Mouse (Mus musculus) heart, postnatal 14 days (tissue): ENCODE measurements around the gene Gli1. TPM values are rescaled to one million over a fixed set of nuclear protein-coding genes. Genes with fewer than 3 reads are reported as not detected.

Experiments used
- DNase-seq, 2 experiments: peaks; one replicate each; pipeline ENCODE4 v3.0.0; 2021 to 2022
- intact Hi-C: fragments of 180-260 bp; cut with DNase I; formaldehyde crosslinking; loops from one replicate; pipeline ENCODE4 v1.15.1; 2025
- total RNA-seq, 2 experiments: library from RNA; stranded (reverse); gene quantifications; 2 replicates each; pipeline ENCODE4 v1.2.3; 2021

Gene Gli1
- total RNA-seq, 2 experiments from 2014 or later: 1.4 to 2.4 TPM

DNA sequence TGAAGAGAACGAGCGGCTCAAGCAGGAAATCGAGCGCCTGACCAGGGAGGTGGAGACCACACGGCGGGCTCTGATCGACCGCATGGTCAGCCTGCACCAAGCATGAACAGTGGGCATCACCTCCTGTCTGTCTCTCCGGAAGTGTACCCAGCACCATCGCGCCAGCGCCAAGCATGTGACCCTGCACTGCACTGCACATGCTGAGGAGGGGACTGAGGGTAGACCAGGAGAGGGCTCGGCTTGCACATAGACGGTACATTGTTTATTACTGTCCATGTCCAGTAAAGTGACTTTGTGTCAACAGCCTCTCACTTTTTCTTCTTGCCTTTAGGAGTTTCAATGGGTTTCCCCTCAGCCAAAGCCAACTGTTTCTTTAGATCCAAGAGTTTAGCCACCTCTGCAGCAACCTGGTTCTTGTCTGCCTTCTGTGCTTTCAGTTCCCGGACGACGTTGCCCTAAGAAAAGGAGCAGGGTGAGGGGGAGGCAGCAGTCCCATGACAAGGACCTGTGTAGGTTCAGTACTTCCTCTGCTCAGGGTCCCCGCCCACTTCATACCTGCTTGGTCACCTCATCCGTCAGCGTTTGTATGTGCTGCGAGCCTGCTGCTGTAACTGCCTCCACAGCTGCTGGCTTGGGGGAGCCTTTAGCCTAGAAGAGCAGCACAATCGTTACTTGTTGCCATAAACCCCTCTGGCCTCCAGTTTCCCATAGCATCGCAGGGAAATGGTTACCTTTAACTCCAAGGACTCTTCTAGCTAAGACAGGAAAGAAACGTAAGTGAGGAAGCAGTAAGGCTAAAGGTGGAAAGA is 45.6 kb downstream of the Gli1 start:
- no peak for DNase-seq
- intact Hi-C loops: no loop called here

DNA sequence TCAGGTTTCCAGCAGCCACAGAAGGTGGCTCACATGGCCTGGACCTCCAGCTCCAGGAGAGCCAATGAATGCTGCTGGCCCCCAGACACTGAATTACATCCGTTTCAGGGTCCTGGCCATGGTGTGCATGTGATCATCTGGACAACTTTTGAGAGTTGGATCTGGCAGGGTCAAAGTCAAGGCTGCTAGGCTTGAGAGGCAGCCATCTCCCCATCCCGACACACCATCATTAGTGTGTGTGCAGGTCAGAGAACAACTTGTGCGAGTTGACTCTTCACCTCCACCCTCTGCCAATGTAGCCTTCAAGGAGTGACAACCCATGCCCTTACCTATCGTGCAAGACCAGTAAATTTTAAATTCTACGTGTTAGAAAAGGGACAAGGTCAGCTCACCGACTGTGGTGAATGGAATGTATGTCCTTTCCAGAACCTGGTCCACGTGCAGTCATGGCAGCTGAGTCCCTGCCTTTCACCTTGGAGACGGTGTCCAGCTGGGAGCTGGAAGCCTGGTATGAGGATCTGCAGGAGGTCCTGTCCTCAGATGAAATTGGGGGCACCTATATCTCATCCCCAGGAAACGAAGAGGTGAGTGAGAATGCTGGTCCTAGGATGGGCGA is 46.8 kb downstream of the Gli1 start:
- intact Hi-C loops: no loop called here
- DNase-seq: no peak

DNA sequence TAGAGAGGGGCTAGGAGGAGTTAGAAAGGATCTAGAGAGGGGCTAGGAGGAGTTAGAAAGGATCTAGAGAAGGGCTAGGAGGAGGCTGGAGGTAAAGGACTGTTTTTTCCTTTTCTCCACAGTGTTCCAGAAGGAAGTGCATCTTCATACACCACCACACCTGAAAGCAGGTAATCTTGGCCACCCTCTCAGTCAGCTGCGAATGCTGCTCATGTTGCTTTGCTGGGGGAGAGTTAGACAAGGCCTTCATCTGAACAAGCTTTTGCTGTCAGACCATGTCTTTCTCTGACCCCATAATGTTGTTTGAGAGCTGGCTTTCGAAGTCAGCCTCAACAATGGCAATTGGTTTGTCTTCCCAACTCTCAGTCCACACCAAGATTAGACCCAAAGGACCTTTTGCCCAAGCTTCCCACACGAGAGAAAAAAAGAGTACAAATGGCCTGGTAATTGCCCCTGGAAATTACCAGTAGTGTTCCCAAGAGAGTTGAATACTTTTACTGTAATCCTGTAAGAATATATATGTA is 48.1 kb downstream of the Gli1 start:
- intact Hi-C loops: no loop called here
- DNase-seq: no peak

DNA sequence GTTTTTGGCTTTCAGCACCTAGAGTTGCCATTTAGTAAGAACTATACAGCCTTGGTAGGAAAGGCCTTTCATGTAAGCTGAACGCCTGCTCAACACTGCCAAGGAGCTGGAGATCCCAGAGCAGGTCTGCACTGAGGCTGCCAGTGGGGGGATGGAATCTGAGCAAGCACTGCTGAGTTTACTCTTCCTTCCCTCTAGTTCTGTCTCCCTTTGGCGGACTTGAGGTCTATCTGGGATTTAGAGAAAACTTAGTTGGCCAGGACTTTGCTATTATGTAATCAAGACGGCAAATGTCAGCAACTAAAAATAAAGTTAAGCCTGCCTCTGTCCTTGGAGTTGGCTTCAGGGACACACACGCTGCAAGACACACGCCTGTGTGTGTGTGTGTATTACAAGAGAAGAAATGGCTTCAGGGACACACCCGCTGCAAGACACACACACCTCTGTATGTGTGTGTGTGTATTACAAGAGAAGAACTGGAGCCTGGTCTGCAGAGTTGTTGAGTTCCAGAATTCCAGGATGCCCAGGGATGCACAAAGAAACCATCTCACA is 48.7 kb downstream of the Gli1 start:
- peak; percentile 40 to 52 for DNase-seq
- intact Hi-C loops: no loop called here

DNA sequence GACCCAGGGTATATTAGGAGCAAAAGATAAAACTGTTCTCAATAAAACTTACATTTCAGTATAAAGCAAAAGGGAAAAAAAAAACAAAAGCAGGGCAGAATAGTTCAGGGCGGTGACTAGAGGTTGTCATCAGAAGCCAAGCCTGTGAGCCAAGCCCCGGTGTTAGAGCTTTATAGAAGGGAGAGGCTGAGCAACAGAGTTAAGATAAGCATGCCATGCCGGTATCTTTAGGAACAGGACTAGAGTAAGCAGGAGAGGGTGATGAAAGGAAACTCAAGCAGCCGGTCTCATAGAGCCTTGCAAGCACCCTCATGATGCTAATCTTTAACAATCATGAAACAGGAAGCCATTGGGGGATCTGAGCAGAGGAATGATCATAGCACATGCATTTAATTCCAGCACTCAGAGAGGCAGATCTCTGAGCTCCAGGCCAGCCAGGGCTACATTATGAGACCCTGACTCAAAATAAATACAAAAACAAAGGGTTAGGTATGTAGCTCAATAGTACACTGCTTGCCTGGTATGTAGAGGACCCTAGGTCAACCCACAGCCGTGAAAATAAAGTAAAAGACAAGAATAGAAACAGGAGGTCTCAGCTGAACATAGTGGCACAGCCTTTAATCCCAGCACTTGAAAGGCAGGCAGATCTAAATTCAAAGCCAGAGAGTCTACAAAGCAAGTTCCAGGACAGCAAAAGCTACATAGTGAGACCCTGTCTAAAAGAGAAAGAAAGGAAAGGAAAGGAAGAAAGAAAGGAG is 49.7 kb downstream of the Gli1 start:
- intact Hi-C loops: loop anchor here (1.0 kb wide), 1 partner anchor 19 kb away; the partner anchor contains the start of gene Mars
- DNase-seq: no peak

DNA sequence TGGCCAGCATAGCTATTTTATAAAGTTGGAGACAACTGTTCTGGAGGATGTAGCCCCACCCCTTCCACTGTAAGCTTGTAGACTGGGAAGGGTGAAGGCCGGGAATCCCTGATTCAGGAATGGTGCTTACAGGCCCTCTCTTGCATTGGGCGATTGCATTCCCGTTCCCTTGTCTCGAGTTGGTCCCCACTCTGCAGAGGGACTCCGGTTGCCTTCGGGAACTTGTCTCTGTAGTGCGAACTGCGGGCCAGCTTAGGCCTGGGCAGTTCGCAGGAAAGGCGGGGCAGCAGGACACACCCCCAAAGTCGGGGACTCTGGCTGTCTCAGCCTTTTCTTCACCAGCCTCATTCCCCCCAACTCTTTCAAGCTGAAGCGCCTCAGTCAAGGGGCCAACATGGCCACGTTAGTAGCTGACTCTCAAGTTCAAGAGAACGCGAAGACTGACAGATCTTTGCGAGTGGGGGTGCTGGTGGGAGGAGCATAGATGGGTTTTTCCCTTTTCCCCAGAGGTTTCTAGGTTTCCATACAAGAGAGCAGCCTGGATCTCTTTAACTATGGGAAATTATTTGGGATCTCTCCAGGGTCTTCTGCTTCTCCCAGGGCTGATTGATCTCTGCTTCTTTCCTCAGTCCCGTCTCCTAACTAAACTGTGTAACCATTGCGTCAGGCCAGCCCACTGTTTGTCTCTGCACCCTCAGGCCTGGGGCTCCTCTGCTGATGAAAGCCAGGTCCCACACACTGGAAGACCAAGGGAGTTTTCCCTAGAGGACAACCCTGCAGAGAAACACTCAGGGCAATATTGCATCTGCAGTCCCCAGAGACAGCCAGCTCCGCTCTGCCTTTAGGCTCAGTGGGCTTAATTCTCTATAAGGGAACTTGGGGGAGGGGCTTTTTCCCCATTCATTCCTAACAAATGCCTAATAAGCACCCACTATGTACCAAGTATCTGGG is 50.6 kb downstream of the Gli1 start:
- intact Hi-C loops: loop anchor here (1.0 kb wide), 1 partner anchor 20 kb away; the partner anchor contains the start of gene Mars
- peak; percentile 62 to 67 for DNase-seq

DNA sequence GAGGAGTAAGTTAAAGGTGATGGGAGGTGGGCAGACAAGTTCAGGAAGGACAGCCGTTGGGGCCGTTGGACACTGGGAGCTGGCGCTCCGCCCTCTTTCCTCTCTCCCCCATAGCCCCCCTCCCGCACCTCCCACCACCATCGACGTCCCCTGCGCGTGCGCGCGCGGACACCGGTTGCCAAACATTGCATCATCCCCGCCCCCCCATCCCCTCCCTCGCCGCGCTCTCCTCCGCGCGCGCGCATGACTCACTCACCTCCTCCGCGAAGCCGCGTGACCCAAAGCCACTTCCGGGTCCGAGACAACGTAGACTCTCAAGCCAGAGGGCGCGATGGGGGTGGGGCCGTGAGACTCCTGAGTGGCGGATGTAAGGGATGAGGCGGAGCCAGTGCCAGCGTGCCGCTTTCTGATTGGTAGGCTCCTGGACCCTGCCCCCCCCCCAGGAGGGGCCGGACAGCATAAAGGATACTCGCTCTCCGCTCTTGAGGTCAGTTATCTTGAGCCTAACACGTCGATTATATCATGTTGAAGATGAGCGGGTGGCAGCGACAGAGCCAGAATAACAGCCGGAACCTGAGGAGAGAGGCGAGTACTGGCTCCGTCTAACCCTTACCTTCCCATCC is 51.4 kb downstream of the Gli1 start:
- peak; percentile 99 to 100 for DNase-seq
- intact Hi-C loops: no loop called here

DNA sequence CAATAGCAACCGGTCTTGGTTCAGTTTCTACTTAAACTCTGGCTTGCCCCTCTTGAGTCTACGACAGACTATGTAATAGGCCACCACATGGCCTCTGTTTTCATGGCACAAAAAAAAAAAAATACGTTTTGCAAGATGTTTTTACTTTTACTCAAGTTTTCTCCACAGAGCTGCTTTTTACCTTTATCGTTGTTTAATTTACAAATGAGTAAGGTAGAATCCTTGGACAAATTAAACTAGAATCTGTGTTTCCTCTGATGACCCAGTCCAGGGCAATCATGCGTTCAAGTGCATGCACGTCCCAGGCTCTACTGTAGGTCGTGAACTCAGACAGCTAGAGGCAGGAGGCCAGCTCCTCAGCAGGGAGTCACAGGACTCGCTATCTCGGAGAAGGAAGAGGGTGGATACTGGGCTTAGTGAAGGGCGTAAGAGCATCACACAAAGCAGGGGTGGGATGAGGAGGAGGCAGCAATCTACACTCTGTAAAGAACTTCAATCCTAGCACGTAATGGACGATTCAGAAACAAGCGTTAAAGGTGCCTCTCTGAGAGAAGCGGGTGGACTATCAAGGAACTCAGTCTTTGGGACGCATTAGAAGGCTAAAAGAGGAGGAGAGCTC is 52.1 kb downstream of the Gli1 start:
- peak; percentile 67 to 71 for DNase-seq
- intact Hi-C loops: no loop called here

DNA sequence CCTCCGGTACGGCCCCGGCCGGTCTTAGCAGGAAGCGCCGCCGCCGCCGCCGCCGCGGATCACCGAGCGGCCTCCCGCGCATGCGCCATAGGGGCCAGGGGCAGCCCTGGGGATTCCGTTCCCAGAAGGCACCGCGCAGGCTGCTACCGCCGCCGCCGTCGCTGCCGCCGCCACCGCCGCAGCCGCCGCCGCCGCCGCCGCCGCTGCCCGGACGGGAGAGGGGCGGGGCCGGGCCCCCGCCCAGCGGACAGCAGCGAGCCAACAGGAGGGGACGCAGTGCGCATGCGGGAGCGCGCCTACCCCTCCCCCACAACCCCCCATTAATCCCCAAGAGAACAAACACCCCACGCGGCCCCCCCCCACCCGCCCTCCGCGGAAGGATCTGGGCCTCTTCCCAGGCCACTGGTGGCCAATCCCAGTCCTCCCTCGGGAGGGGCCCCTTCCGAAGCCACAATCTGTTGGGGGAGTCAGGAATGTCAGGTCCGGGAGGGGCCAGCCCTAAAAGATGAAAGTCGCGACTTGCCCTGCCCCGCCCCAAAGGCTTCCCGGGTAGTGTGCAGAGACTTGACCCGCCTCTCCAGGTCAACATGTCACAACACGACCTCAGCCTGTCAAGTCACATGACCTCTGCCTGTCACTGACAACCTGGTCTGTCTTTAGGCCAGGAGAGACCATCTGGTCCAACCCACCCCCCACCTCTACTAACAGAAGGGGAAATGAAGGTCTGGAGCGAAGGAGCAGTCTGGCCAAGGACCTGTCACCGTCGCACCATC is 52.8 kb downstream of the Gli1 start, which contains the start of gene Mbd6:
TSS of gene Mbd6 (minus strand) at position 219 of the 773 bp plus-strand sequence.
- peak; percentile 93 for DNase-seq
- intact Hi-C loops: no loop called here

DNA sequence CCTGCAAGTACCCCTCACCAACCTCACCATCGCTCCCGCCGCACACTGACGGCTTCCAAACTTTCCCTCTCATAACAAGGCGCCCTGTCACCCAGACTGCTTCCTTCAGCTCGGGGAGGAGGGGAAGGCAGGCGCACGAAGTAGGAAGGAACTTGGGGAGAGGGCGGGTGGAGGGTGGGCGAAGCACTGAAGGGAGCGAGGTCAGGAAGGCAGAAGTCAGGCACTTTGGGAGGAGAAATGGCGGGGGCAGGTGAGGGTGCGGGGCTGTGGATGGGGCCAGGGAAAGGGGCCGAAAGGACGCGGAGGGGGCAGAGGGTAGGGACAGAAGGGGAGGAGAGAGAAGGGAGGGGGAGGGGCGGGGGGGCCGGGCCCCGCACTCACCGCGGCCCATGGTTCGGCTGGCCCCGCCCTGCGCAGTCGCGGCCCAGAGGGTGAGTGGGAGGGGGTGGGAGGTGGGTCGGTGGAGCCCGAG is 53.4 kb downstream of the Gli1 start:
- peak in 1 of 2 experiments; percentile 60 for DNase-seq
- intact Hi-C loops: no loop called here

DNA sequence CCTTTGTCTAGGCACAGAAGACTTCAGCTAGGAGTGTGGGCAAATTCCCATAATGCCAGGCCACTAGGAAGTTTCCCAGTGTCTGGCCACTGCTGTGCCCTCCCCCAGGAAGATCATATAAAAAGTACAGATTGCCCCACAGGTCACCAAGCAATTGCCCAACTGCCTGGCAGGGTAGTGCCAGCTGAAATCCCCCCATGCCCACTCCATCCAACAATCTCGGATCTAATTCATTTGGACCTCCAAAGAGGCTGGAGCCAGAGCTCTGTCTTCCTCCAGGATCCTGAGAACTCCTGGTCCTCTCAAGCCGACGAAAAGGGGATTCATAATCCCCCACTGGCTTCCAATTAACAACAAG is 53.9 kb downstream of the Gli1 start:
- no peak for DNase-seq
- intact Hi-C loops: loop anchor here (2.0 kb wide), 1 partner anchor 15 kb away; no protein-coding TSS in a partner anchor

DNA sequence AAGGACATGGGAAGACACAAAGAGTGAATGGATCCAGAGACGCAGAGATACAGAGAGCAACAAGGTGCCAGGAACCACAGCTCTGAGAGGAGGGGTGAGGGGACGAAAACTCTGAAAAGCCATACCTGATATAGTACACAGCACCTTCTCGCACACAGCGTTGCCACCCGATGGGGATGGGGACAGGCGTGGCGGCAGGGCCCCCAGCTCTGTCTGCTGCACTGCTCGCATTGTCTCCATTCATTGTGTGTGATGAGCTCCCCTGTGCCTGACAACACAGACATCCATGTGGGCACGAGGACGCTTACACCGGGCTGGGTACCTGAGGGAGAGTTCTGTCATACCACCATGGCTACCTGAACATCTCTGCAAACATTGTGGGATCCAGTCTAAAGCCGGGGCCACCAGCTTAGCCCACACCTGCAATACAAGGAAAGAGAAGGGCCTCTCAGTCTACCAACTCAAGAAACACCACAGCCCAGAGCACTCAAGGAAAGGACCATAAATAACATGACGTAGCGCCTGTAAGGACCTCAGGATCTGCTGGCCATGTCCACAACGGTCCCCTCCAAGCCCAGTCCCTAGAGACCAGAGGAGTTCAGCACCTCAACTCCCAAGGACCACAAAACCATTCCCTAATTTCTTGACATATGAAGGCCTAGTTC is 54.4 kb downstream of the Gli1 start:
- no peak for DNase-seq
- intact Hi-C loops: loop anchor here (2.0 kb wide), 1 partner anchor 15 kb away; no protein-coding TSS in a partner anchor

DNA sequence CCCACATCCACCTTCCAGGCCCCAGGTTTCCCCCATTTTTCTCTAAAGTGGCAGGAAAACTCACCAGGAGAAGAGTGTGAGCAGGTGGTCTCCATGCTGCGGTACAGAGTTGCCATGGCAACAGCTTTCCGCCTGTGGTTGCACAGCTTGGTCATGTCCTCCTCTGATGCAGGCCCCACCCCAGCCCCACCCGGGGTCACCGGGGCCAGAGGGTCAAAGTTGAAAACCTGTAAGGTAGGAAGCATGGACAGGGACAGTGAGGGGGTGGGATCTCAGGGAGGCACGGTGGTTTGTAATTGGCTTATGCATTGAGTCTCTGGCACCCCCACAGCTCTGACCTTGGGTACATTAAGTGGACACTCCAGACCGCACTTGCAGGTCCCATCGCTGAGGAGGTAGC is 55.0 kb downstream of the Gli1 start:
- intact Hi-C loops: loop anchor here (2.0 kb wide), 1 partner anchor 14 kb away; no protein-coding TSS in a partner anchor
- no peak for DNase-seq

DNA sequence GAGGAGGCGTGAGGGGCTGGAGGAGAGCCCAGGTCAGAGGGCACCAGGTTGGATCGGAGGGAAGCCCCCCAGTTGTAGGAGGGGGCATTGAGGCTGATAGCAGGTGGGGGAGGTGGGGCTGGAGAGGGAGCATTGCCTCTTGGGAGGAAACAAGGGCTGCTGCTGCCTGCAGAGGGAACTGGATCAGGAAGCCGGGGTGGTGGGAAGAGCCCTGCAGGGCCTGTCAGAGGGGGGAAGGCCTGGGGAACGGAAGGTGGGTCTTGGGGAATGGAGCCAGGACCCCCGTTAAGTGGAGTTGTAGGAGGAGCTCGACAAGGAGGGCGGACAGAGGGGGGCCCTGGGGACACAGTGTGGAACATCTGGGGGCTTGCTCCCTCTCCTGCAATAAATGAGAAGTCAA is 55.6 kb downstream of the Gli1 start:
- DNase-seq: no peak
- intact Hi-C loops: loop anchor here (2.0 kb wide), 1 partner anchor 13 kb away; no protein-coding TSS in a partner anchor

DNA sequence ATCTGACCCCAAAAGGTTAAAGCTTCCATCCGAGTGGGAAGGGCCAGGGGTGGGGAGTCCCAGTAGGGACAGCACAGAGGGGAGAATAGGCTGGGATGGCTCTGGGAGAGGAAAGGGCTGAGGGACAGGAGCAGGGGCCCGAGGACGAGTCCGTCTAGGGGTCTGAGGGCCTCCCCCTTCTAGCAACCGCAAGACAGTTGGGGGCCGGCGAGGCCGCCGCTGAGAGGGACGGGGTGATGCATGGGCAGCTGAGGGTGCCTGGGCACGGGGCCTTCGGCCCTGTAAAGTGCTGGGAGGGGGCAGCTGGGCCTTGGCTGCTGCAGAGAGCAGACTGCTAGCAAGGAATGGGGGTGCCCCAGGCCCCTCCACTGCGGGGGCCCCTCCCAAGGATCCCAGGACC is 56.1 kb downstream of the Gli1 start:
- DNase-seq: no peak
- intact Hi-C loops: loop anchor here (2.0 kb wide), 1 partner anchor 13 kb away; no protein-coding TSS in a partner anchor

DNA sequence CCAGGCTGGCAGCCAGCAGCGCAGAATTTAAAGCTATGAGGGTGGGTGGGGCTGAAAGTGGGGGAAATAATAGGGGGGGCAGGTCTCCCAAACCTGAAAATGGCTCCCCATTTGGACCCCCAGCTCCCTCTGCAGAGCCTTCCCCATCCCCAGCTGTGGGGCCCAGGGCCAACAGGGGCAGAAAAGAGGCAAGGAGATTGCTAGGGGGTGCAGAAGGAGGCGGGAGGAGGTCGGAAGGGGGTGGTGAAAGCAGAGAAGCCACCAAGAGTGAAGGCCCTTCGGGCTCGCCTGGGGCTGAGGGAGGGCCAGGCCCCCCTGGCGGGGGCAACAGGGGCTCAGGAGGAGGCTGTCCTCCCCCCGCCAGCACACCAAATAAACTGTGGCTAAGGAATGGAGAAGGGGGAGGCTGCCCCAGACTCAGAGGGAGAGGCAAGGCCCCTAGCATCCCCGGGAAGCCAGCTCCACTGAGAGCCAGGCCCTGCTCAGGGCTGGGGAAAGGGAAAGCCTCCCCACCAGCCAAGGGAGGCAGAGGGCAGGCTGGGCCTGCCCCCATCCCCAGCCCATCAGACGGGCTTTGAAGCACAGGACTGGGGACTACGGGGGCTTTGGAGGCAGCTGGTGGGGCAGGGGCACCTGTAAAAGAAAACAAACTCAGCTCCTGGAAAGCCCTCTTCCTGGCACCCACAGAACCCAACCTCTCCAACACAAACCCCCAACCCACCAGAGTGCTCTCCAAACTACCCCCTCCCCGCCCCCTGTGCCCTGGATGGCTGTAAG is 56.9 kb downstream of the Gli1 start:
- intact Hi-C loops: no loop called here
- DNase-seq: no peak
